Comparison of ENCODE assay signal across 9 mouse cellular contexts in the genomic region with DNA sequence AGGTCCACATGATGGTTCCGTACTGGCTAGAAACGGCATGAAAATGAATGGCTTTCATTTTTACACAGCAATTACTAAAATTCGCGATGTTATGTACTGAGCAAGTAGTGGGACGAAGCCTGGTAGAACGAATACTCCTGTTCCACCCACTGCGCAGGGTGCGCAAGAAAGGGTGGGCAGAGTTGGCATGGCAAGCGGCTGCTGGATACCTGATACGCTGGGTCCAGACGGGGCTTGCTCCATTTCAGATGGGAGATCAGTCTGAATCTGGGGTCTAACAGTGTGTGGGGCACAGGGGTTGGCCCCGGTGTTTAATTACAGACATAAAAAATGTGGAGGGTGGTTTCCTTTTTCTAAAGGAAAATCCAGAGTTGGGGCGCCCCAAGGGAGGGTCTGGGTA. TPM values are rescaled to one million over a fixed set of nuclear protein-coding genes. Genes with fewer than 3 reads are reported as not detected.
DNase-seq lines count a peak whose midpoint lies in the region; ATAC-seq lines count a peak whose summit lies in the region.
"Had no signal": no experiment of that assay in that cellular context is flagged by ENCODE, and none has a peak within 500 bp of the region (broad histone marks: within the 10 kb centered on the region; RNA-seq: fewer than 3 reads in every experiment).

No protein-coding gene starts in this region.

- peak overlapping the region; percentile 52 for H3K4me3 ChIP-seq in kidney, embryonic 16.5 days (ENCODE audit: low read length)
- peak overlapping the region; percentile 61 for H3K4me3 ChIP-seq in hindbrain, embryonic 10.5 days
- H3K4me3 ChIP-seq in midbrain, embryonic 11.5 days (ENCODE audit: low read depth, low read length): peak overlapping the region; percentile 46; the same call in 1 of the 2 replicates

- WGBS in kidney, embryonic 16.5 days: 43% methylated on average over 13 of the region's 13 CpGs
- WGBS in hindbrain, embryonic 10.5 days: 45% methylated on average over 13 of the region's 13 CpGs
- WGBS in midbrain, embryonic 11.5 days: 44% methylated on average over 13 of the region's 13 CpGs

- no peak overlapping the region for H3K9ac ChIP-seq in kidney, embryonic 16.5 days (replicated peaks; ENCODE audit: low read length)
- no peak overlapping the region for H3K9ac ChIP-seq in midbrain, embryonic 11.5 days (ENCODE audit: low read length)

- peak overlapping the region; percentile 81 for H3K4me2 ChIP-seq in kidney, embryonic 16.5 days (replicated peaks; ENCODE audit: low read depth, low read length)
- H3K4me2 ChIP-seq in midbrain, embryonic 11.5 days: peak overlapping the region; percentile 79

- no peaks in the 10 kb centered on the region for H3K36me3 ChIP-seq in kidney, embryonic 16.5 days (ENCODE audit: insufficient read depth, low read length)
- H3K36me3 ChIP-seq in hindbrain, embryonic 10.5 days: no peaks in the 10 kb centered on the region
- no peaks in the 10 kb centered on the region for H3K36me3 ChIP-seq in midbrain, embryonic 11.5 days (ENCODE audit: control insufficient read depth, insufficient read depth, low read length)

- H3K4me1 ChIP-seq in kidney, embryonic 16.5 days (ENCODE audit: insufficient read depth, low read length): peaks cover 13% of the 10 kb centered on the region
- peaks cover 19% of the 10 kb centered on the region for H3K4me1 ChIP-seq in hindbrain, embryonic 10.5 days (replicated peaks)
- peaks cover 14% of the 10 kb centered on the region for H3K4me1 ChIP-seq in midbrain, embryonic 11.5 days (ENCODE audit: control insufficient read depth, insufficient read depth, low read length)

- H3K27me3 ChIP-seq in kidney, embryonic 16.5 days (ENCODE audit: insufficient read depth, low read length): peaks cover 69% of the 10 kb centered on the region
- H3K27me3 ChIP-seq in hindbrain, embryonic 10.5 days (ENCODE audit: insufficient read depth, poor library complexity, severe bottlenecking): peaks cover 90% of the 10 kb centered on the region
- H3K27me3 ChIP-seq in midbrain, embryonic 11.5 days (ENCODE audit: control insufficient read depth, insufficient read depth, low read length): peaks cover 56% of the 10 kb centered on the region

- H3K9me3 ChIP-seq in kidney, embryonic 16.5 days (ENCODE audit: low read length): no peaks in the 10 kb centered on the region
- H3K9me3 ChIP-seq in hindbrain, embryonic 10.5 days: no peaks in the 10 kb centered on the region
- no peaks in the 10 kb centered on the region for H3K9me3 ChIP-seq in midbrain, embryonic 11.5 days (ENCODE audit: control insufficient read depth, low read length)

- no peak for ATAC-seq in kidney, embryonic 16.5 days (ENCODE audit: low FRiP score, low TSS enrichment)
- no peak for ATAC-seq in midbrain, embryonic 11.5 days (ENCODE audit: low FRiP score)

- no peak overlapping the region for H3K27ac ChIP-seq in kidney, embryonic 16.5 days (ENCODE audit: low read length)
- H3K27ac ChIP-seq in hindbrain, embryonic 10.5 days: no peak overlapping the region
- no peak overlapping the region for H3K27ac ChIP-seq in midbrain, embryonic 11.5 days (ENCODE audit: low read depth, low read length)

- DNase-seq in kidney, adult 9 months: no peak
- DNase-seq in brain, adult 2 months (ENCODE audit: low read depth, low spot score): peak; percentile 38
- DNase-seq in hindbrain, embryonic 10.5 days (ENCODE audit: low spot score): no peak
- DNase-seq in midbrain, embryonic 11.5 days (ENCODE audit: low spot score, missing footprints): no peak
- DNase-seq in gastrocnemius, adult 8-10 months (ENCODE audit: low spot score in 2 of 2): no peak
- DNase-seq in adrenal gland, postnatal 10 days: no peak
- DNase-seq in cerebellum, postnatal 14 days: no peak

RNA-seq across cellular contexts. Expression of gene Nefh, which starts 1.3 kb away (rescaled TPM):
- 0.19 TPM in 2 replicates for polyA plus RNA-seq in kidney, embryonic 16.5 days (2015; fragmentation: Nextera tagmentation; extraction: Ambion mirVana)
- polyA plus RNA-seq in hindbrain, embryonic 10.5 days (2016; fragmentation: Nextera tagmentation; extraction: Ambion mirVana): 0.29 and 0.44 TPM in 2 replicates
- 0.77 and 0.79 TPM in 2 replicates for polyA plus RNA-seq in midbrain, embryonic 11.5 days (2014; fragmentation: Nextera tagmentation; extraction: Ambion mirVana)
- not detected for total RNA-seq in gastrocnemius, adult 8-10 months (2022)
- 1 to 10 TPM; 2.4 to 3.4 TPM for total RNA-seq in adrenal gland, postnatal 10 days (2021)
- polyA plus RNA-seq: liver, adult 2 months had no signal

RNA-seq across cellular contexts. Expression of gene Ap1b1, which starts 40.1 kb away (rescaled TPM):
- polyA plus RNA-seq in kidney, embryonic 16.5 days (2015; fragmentation: Nextera tagmentation; extraction: Ambion mirVana): 76.9 and 79.1 TPM in 2 replicates
- 62.6 and 70.3 TPM in 2 replicates for polyA plus RNA-seq in hindbrain, embryonic 10.5 days (2016; fragmentation: Nextera tagmentation; extraction: Ambion mirVana)
- polyA plus RNA-seq in midbrain, embryonic 11.5 days (2014; fragmentation: Nextera tagmentation; extraction: Ambion mirVana): 59.5 and 61.6 TPM in 2 replicates
- total RNA-seq in gastrocnemius, adult 8-10 months (2022): 10 to 100 TPM; 33.1 to 38.3 (median 37.8) TPM
- total RNA-seq in adrenal gland, postnatal 10 days (2021): 10 to 100 TPM; 56.5 to 58.9 TPM

RNA-seq across cellular contexts. Expression of gene Thoc5, which starts 51.4 kb away (rescaled TPM):
- polyA plus RNA-seq in kidney, embryonic 16.5 days (2015; fragmentation: Nextera tagmentation; extraction: Ambion mirVana): 39.0 and 39.5 TPM in 2 replicates
- polyA plus RNA-seq in hindbrain, embryonic 10.5 days (2016; fragmentation: Nextera tagmentation; extraction: Ambion mirVana): 53.3 and 59.4 TPM in 2 replicates
- polyA plus RNA-seq in midbrain, embryonic 11.5 days (2014; fragmentation: Nextera tagmentation; extraction: Ambion mirVana): 61.2 and 65.5 TPM in 2 replicates
- 10 to 100 TPM; 14.0 to 16.3 (median 15.3) TPM for total RNA-seq in gastrocnemius, adult 8-10 months (2022)
- 10 to 100 TPM; 27.3 to 28.0 TPM for total RNA-seq in adrenal gland, postnatal 10 days (2021)
